Mouse (Mus musculus) forebrain, embryonic 12.5 days (tissue): Measurements from ENCODE around the gene Ttc39d. TPM values are rescaled to one million over a fixed set of nuclear protein-coding genes. Genes with fewer than 3 reads are reported as not detected.
"Not testable (repeated sequence)": the region's sequence is repeated elsewhere in the genome, so short reads cannot be mapped to it uniquely, and the experiment has no call there.

Source experiments
- ATAC-seq: fragments of 200-750 bp; cut with Nextera tagmentation; 2 replicates; pipeline ENCODE4 v1.8.0; 2017; ENCODE audit warnings: moderate TSS enrichment; ENCODE audit not compliant: low FRiP score
- H3K27ac ChIP-seq: fragments of 300-500 bp; sonication (generic); 2 replicates; pipeline ENCODE4 v1.5.1; 2016; ENCODE audit warnings: mild to moderate bottlenecking
- H3K27me3 ChIP-seq: fragments of 300-500 bp; sonication (generic); 2 replicates; pipeline ENCODE4 v1.6.1; 2016; ENCODE audit warnings: mild to moderate bottlenecking
- H3K36me3 ChIP-seq: fragments of 300-500 bp; sonication (generic); replicated peaks from 2 replicates; pipeline ENCODE4 v1.6.1; 2016; ENCODE audit warnings: mild to moderate bottlenecking
- H3K4me1 ChIP-seq: fragments of 300-500 bp; sonication (generic); 2 replicates; pipeline ENCODE4 v1.6.1; 2016
- H3K4me2 ChIP-seq: fragments of 300-500 bp; sonication (generic); 2 replicates; pipeline ENCODE4 v1.6.1; 2016; ENCODE audit warnings: mild to moderate bottlenecking, moderate library complexity
- H3K4me3 ChIP-seq: fragments of 300-500 bp; sonication (generic); replicated peaks from 2 replicates; pipeline ENCODE4 v1.5.1; 2016; ENCODE audit warnings: mild to moderate bottlenecking
- H3K9ac ChIP-seq: fragments of 300-500 bp; sonication (generic); 2 replicates; pipeline ENCODE4 v1.6.1; 2016; ENCODE audit warnings: mild to moderate bottlenecking
- H3K9me3 ChIP-seq: fragments of 300-500 bp; sonication (generic); 2 replicates; pipeline ENCODE4 v1.6.1; 2016
- WGBS: fragments of 180-500 bp; shearing (Covaris S2); methylation state at CpG from one replicate; pipeline ENCODE4 v1.1.7; 2016; 5-methylcytosine and 5-hydroxymethylcytosine counted together
- polyA plus RNA-seq: library from polyadenylated mRNA; unstranded; fragments of >200 nt; fragmentation: Nextera tagmentation; extraction: Ambion mirVana; gene quantifications from 2 replicates; pipeline ENCODE4 v1.2.1, GENCODE M21; 2016

Gene Ttc39d
- polyA plus RNA-seq, 1 experiment from 2014 or later: 0.10 TPM

- ATAC-seq: peak; percentile 77
- H3K36me3 ChIP-seq: peaks cover 34% of the 10 kb centered on the region
- H3K9ac ChIP-seq: peak overlapping the region; percentile 98
- WGBS: under 1% methylated on average over 36 of the region's 36 CpGs
- H3K27me3 ChIP-seq: no peaks in the 10 kb centered on the region
- peak overlapping the region; percentile 99 for H3K27ac ChIP-seq
- H3K9me3 ChIP-seq: no peaks in the 10 kb centered on the region
- peak overlapping the region; percentile 96 for H3K4me3 ChIP-seq
- peak overlapping the region; percentile 84 for H3K4me2 ChIP-seq
- H3K4me1 ChIP-seq: peaks cover 20% of the 10 kb centered on the region
Measured at GRCm38 (mm10) chr17:80206301-80206670, 974 bp upstream of the Ttc39d start.

- H3K4me1 ChIP-seq, H3K4me3 ChIP-seq, H3K27ac ChIP-seq, H3K9ac ChIP-seq, H3K27me3 ChIP-seq, H3K36me3 ChIP-seq, H3K4me2 ChIP-seq, ATAC-seq, H3K9me3 ChIP-seq: not testable (repeated sequence)
- WGBS: 91% methylated on average over 4 of the region's 4 CpGs
Measured at GRCm38 (mm10) chr17:80213998-80214397, 6.7 kb downstream of the Ttc39d start.

GRCm38 (mm10) chr17:80220131-80220530 lies 12.9 kb downstream of the Ttc39d start:
- Histone ChIP-seq H3K4me3 (no peak overlapping the region), H3K9me3 (no peaks in the 10 kb centered on the region), H3K36me3 (no peaks in the 10 kb centered on the region), H3K4me2 (no peak overlapping the region), H3K9ac (no peak overlapping the region), H3K27me3 (no peaks in the 10 kb centered on the region), H3K4me1 (peaks cover 5% of the 10 kb centered on the region), H3K27ac (no peak overlapping the region)
- WGBS: 78% methylated on average over 2 of the region's 2 CpGs
- no peak for ATAC-seq

GRCm38 (mm10) chr17:80221202-80221601 lies 13.9 kb downstream of the Ttc39d start:
- Histone ChIP-seq H3K4me1 (peaks cover 9% of the 10 kb centered on the region), H3K4me3 (no peak overlapping the region), H3K9me3 (no peaks in the 10 kb centered on the region), H3K27ac (no peak overlapping the region), H3K36me3 (no peaks in the 10 kb centered on the region), H3K9ac (no peak overlapping the region), H3K27me3 (no peaks in the 10 kb centered on the region), H3K4me2 (no peak overlapping the region)
- no peak for ATAC-seq
- WGBS: 70% methylated on average over 9 of the region's 9 CpGs

GRCm38 (mm10) chr17:80221890-80222628 lies 14.8 kb downstream of the Ttc39d start:
- H3K9ac ChIP-seq: no peak overlapping the region
- no peak overlapping the region for H3K27ac ChIP-seq
- no peak overlapping the region for H3K4me2 ChIP-seq
- no peak for ATAC-seq
- 69% methylated on average over 3 of the region's 3 CpGs for WGBS
- H3K27me3 ChIP-seq: no peaks in the 10 kb centered on the region
- no peak overlapping the region for H3K4me3 ChIP-seq
- no peaks in the 10 kb centered on the region for H3K9me3 ChIP-seq
- H3K36me3 ChIP-seq: no peaks in the 10 kb centered on the region
- peaks cover 9% of the 10 kb centered on the region for H3K4me1 ChIP-seq

GRCm38 (mm10) chr17:80223829-80224228 lies 16.6 kb downstream of the Ttc39d start:
- H3K36me3 ChIP-seq: peaks cover 10% of the 10 kb centered on the region; the same call in 1 of the 2 replicates
- H3K9ac ChIP-seq: peak overlapping the region; percentile 72; the same call in 1 of the 2 replicates
- peak overlapping the region; percentile 73 for H3K4me2 ChIP-seq
- H3K27ac ChIP-seq: peak overlapping the region; percentile 85; the same call in 1 of the 2 replicates
- WGBS: 8% methylated on average over 9 of the region's 9 CpGs
- H3K4me1 ChIP-seq: peaks cover 9% of the 10 kb centered on the region
- peak overlapping the region; percentile 58 for H3K4me3 ChIP-seq
- no peaks in the 10 kb centered on the region for H3K9me3 ChIP-seq
- H3K27me3 ChIP-seq: no peaks in the 10 kb centered on the region
- ATAC-seq: peak; percentile 54

GRCm38 (mm10) chr17:80224326-80225116 lies 17.3 kb downstream of the Ttc39d start, which contains the start of gene Gemin6:
Gemin6 (plus strand) TSS chr17:80224441.
- peaks cover 15% of the 10 kb centered on the region; the same call in 1 of the 2 replicates for H3K36me3 ChIP-seq
- WGBS: under 1% methylated on average over 33 of the region's 33 CpGs
- peak within 1 kb of the TSS; percentile 73 for H3K4me2 ChIP-seq
- H3K27ac ChIP-seq: peak within 1 kb of the TSS; percentile 85
- no peaks in the 10 kb centered on the region for H3K9me3 ChIP-seq
- H3K27me3 ChIP-seq: no peaks in the 10 kb centered on the region
- H3K9ac ChIP-seq: peak within 1 kb of the TSS; percentile 72
- H3K4me3 ChIP-seq: peak within 1 kb of the TSS; percentile 58
- H3K4me1 ChIP-seq: peaks cover 9% of the 10 kb centered on the region
- peak; percentile 96 for ATAC-seq

GRCm38 (mm10) chr17:80225142-80225541 lies 17.9 kb downstream of the Ttc39d start:
- H3K4me3 ChIP-seq: peak overlapping the region; percentile 58
- not testable (repeated sequence) for H3K27me3 ChIP-seq, H3K9me3 ChIP-seq, H3K4me1 ChIP-seq, H3K27ac ChIP-seq
- peak; percentile 4; the same call in 1 of the 2 replicates for ATAC-seq
- H3K4me2 ChIP-seq: peak overlapping the region; percentile 73
- WGBS: 59% methylated on average over 5 of the region's 5 CpGs
- peaks cover 15% of the 10 kb centered on the region; the same call in 1 of the 2 replicates for H3K36me3 ChIP-seq
- peak overlapping the region; percentile 72 for H3K9ac ChIP-seq

GRCm38 (mm10) chr17:80229396-80229795 lies 22.1 kb downstream of the Ttc39d start:
- ATAC-seq: no peak
- Histone ChIP-seq H3K27ac (no peak overlapping the region), H3K4me3 (no peak overlapping the region)

GRCm38 (mm10) chr17:80233844-80234243 lies 26.6 kb downstream of the Ttc39d start:
- Histone ChIP-seq H3K4me2 (no peak overlapping the region), H3K27ac (no peak overlapping the region), H3K9me3 (no peaks in the 10 kb centered on the region), H3K36me3 (peaks cover 14% of the 10 kb centered on the region), H3K27me3 (no peaks in the 10 kb centered on the region), H3K4me1 (no peaks in the 10 kb centered on the region), H3K9ac (no peak overlapping the region), H3K4me3 (no peak overlapping the region)
- 92% methylated on average over 5 of the region's 5 CpGs for WGBS
- no peak for ATAC-seq

More at GRCm38 (mm10) chr17:80229396-80229795, 22.1 kb downstream of the Ttc39d start:
- H3K4me1 ChIP-seq: peaks cover 9% of the 10 kb centered on the region
- no peak overlapping the region for H3K9ac ChIP-seq
- H3K27me3 ChIP-seq: no peaks in the 10 kb centered on the region
- H3K36me3 ChIP-seq: peaks cover 15% of the 10 kb centered on the region; the same call in 1 of the 2 replicates
- H3K9me3 ChIP-seq: no peaks in the 10 kb centered on the region
- 94% methylated on average over 2 of the region's 2 CpGs for WGBS
- H3K4me2 ChIP-seq: no peak overlapping the region

- WGBS: 90% methylated on average over 7 of the region's 7 CpGs
- Histone ChIP-seq H3K9ac (no peak overlapping the region), H3K27me3 (no peaks in the 10 kb centered on the region), H3K4me3 (no peak overlapping the region), H3K9me3 (no peaks in the 10 kb centered on the region), H3K4me2 (no peak overlapping the region), H3K36me3 (peaks cover 14% of the 10 kb centered on the region), H3K27ac (no peak overlapping the region), H3K4me1 (no peaks in the 10 kb centered on the region)
- no peak for ATAC-seq
Measured at GRCm38 (mm10) chr17:80234376-80234775, 27.1 kb downstream of the Ttc39d start.

- no peaks in the 10 kb centered on the region for H3K4me1 ChIP-seq
- H3K9ac ChIP-seq: no peak overlapping the region
- no peak for ATAC-seq
- H3K4me2 ChIP-seq: no peak overlapping the region
- WGBS: 89% methylated on average over 3 of the region's 3 CpGs
- H3K9me3 ChIP-seq: no peaks in the 10 kb centered on the region
- no peak overlapping the region for H3K27ac ChIP-seq
- H3K4me3 ChIP-seq: no peak overlapping the region
- H3K36me3 ChIP-seq: peaks cover 23% of the 10 kb centered on the region
- H3K27me3 ChIP-seq: no peaks in the 10 kb centered on the region
Measured at GRCm38 (mm10) chr17:80235477-80235876, 28.2 kb downstream of the Ttc39d start.
